Mouse (Mus musculus) lung, adult 2 months (tissue): ENCODE measurements around the gene Selenbp1.
"Not testable (repeated sequence)": the region's sequence is repeated elsewhere in the genome, so short reads cannot be mapped to it uniquely, and the experiment has no call there.

Source experiments
- CTCF ChIP-seq: fragments of 200-500 bp; IDR thresholded peaks from 2 replicates; pipeline ENCODE4 v1.5.1; 2011; ENCODE audit warnings: mild to moderate bottlenecking, low read length, control low read depth; ENCODE audit not compliant: insufficient read depth
- POLR2A ChIP-seq: fragments of 200-500 bp; IDR thresholded peaks from 2 replicates; pipeline ENCODE4 v1.6.1; 2011; ENCODE audit warnings: low read depth, mild to moderate bottlenecking, control low read depth, low read length, borderline replicate concordance; ENCODE audit errors: extremely low read depth

DNA sequence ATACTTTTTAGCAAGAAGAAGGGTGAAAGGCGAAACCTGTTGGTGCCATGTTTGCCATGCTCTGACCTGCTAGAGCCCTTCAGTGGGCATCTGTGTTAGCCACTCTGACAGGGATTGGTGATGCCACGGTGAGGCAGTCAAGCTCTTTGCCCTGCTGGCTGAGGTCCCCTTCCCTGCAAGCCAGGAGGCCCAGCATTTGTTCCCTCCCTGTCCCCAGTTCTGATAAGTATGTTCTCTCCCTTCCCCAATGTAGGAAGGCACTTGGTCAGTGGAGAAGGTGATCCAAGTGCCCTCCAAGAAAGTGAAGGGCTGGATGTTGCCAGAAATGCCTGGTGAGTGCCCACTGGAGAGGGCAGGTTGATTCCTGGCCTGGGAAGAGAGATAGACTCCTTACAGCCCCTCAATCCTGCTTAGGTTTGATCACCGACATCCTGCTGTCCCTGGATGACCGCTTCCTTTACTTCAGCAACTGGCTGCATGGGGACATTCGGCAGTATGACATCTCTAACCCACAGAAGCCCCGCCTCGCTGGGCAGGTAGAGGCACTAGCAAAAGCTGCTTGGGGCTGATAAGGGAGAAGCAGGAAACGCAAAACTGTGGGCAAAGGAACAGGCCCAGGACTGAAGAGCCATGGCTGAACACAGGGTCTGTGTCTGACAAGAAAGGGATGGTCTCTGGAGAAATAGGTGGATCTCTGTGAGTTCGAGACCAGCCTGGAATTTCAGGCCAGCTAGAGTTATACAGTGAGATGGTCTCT lies 9.5 kb downstream of the Selenbp1 start:
- TF ChIP-seq POLR2A = 0 out of 2 replicates have a peak, but pooled peaks have one; percentile 20
- TF ChIP-seq CTCF = not testable (repeated sequence)
